Mouse (Mus musculus) liver, embryonic 12.5 days (tissue): ENCODE measurements around the gene Chit1. TPM values are rescaled to one million over a fixed set of nuclear protein-coding genes. Genes with fewer than 3 reads are reported as not detected.

Source experiments
- ATAC-seq: fragments of 200-750 bp; cut with Nextera tagmentation; 2 replicates; pipeline ENCODE4 v1.8.0; 2017; ENCODE audit warnings: moderate number of reproducible peaks, mild to moderate bottlenecking, moderate library complexity
- H3K27ac ChIP-seq: fragments of 300-500 bp; sonication (generic); 2 replicates; pipeline ENCODE4 v1.5.1; 2016; ENCODE audit warnings: mild to moderate bottlenecking
- H3K27me3 ChIP-seq: fragments of 300-500 bp; sonication (generic); replicated peaks from 2 replicates; pipeline ENCODE4 v1.6.1; 2016; ENCODE audit warnings: mild to moderate bottlenecking, moderate library complexity
- H3K36me3 ChIP-seq: fragments of 300-500 bp; sonication (generic); 2 replicates; pipeline ENCODE4 v1.6.1; 2016; ENCODE audit warnings: mild to moderate bottlenecking, moderate library complexity
- H3K4me1 ChIP-seq: fragments of 300-500 bp; sonication (generic); 2 replicates; pipeline ENCODE4 v1.6.1; 2016
- H3K4me2 ChIP-seq: fragments of 300-500 bp; sonication (generic); 2 replicates; pipeline ENCODE4 v1.6.1; 2016; ENCODE audit warnings: mild to moderate bottlenecking, moderate library complexity
- H3K4me3 ChIP-seq: fragments of 300-500 bp; sonication (generic); 2 replicates; pipeline ENCODE4 v1.5.1; 2016; ENCODE audit warnings: mild to moderate bottlenecking, moderate library complexity
- H3K9ac ChIP-seq: fragments of 300-500 bp; sonication (generic); 2 replicates; pipeline ENCODE4 v1.6.1; 2016; ENCODE audit warnings: mild to moderate bottlenecking, moderate library complexity
- H3K9me3 ChIP-seq: fragments of 300-500 bp; sonication (generic); replicated peaks from 2 replicates; pipeline ENCODE4 v1.6.1; 2016; ENCODE audit warnings: mild to moderate bottlenecking, moderate library complexity
- WGBS: fragments of 180-500 bp; shearing (Covaris S2); methylation state at CpG from one replicate; pipeline ENCODE4 v1.1.7; 2016; ENCODE audit not compliant: insufficient replicate concordance; 5-methylcytosine and 5-hydroxymethylcytosine counted together
- polyA plus RNA-seq: library from polyadenylated mRNA; unstranded; fragments of >200 nt; fragmentation: Nextera tagmentation; extraction: Ambion mirVana; gene quantifications from 2 replicates; pipeline ENCODE4 v1.2.1, GENCODE M21; 2016

The Chit1 gene
- polyA plus RNA-seq, 1 experiment from 2014 or later: 0.07 TPM

DNA sequence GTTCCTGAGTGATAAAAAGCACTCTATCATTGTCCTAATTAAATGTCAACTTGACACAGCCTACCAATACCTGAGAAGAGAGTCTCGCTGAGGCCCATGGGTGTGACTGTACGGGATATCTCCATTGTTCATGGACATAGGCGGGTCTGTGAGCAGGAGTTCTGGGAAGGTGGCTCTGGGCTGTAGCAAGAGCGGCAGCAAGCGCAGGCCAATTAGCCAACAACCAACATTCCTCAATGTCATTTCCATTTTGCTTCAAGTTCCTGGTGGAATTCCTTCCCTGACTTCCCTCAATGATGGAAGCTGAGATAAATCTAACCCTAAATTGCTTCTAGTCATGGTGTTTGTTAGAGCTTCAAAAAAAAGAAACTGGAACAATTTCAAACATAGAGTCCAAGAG lies 66.9 kb downstream of the Chit1 start:
- Histone ChIP-seq H3K27me3 (peaks cover 18% of the 10 kb centered on the region; the same call in 1 of the 2 replicates), H3K27ac (no peak overlapping the region), H3K4me2 (no peak overlapping the region), H3K9me3 (no peaks in the 10 kb centered on the region), H3K4me1 (peaks cover 8% of the 10 kb centered on the region), H3K4me3 (no peak overlapping the region), H3K9ac (no peak overlapping the region), H3K36me3 (no peaks in the 10 kb centered on the region)
- WGBS: 74% methylated on average over 5 of the region's 5 CpGs
- no peak for ATAC-seq

DNA sequence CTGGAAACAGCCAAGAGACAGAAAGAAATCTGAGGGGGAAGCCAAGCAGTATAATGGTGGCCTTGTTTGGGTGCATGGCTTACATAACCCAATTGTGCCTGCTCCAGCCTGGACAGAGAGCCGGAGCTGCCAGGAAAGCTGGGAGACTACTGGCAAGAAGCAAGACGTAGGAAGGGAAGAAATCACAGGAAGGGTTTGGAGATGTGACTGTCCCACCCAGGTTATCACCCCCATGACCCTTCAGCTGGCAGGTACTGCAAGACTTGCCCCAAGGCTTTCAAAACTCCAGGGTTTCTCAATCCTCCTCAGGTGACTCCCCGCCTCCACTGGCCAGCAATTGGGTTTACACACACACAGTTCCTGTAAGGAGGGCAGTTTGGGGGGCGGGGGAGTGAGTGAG lies 71.0 kb downstream of the Chit1 start, which contains the start of gene Chil1:
Chil1 (plus strand) TSS at position 152 of the 400 bp plus-strand sequence.
- WGBS: 59% methylated on average over 4 of the region's 4 CpGs
- H3K36me3 ChIP-seq: no peaks in the 10 kb centered on the region
- peaks cover 31% of the 10 kb centered on the region; the same call in 1 of the 2 replicates for H3K27me3 ChIP-seq
- H3K9me3 ChIP-seq: no peaks in the 10 kb centered on the region
- H3K4me3 ChIP-seq: no peak within 1 kb of the TSS
- H3K9ac ChIP-seq: no peak within 1 kb of the TSS
- H3K27ac ChIP-seq: no peak within 1 kb of the TSS
- no peak within 1 kb of the TSS for H3K4me2 ChIP-seq
- peaks cover 8% of the 10 kb centered on the region for H3K4me1 ChIP-seq
- no peak for ATAC-seq

DNA sequence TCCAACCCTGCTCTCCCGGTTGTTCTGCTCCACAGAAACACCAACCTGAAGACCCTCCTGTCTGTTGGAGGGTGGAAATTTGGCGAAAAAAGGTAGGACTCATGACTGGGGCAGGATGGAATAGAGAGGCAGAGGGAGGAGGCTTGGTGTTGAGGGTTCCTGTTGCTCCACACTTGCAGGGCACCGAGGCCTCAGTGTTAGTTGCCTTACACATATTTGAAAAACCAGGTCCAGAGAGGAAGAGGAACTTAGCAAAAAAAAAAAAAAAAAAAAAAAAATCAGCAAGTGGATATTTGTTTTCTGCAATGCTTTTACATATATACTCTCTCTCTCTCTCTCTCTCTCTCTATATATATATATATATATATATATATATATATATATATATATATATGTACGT lies 73.0 kb downstream of the Chit1 start:
- H3K9me3 ChIP-seq: no peaks in the 10 kb centered on the region
- peaks cover 50% of the 10 kb centered on the region for H3K27me3 ChIP-seq
- H3K4me1 ChIP-seq: peaks cover 5% of the 10 kb centered on the region
- H3K4me2 ChIP-seq: no peak overlapping the region
- H3K36me3 ChIP-seq: no peaks in the 10 kb centered on the region
- H3K27ac ChIP-seq: no peak overlapping the region
- 64% methylated on average over 4 of the region's 4 CpGs for WGBS
- ATAC-seq: no peak
- no peak overlapping the region for H3K9ac ChIP-seq
- H3K4me3 ChIP-seq: no peak overlapping the region

- 0 out of 2 replicates have a peak, but pooled peaks cover 9% of the 10 kb centered on the region for H3K4me1 ChIP-seq
- H3K27me3 ChIP-seq: peaks cover 67% of the 10 kb centered on the region
- WGBS: 73% methylated on average over 5 of the region's 5 CpGs
- H3K9ac ChIP-seq: no peak overlapping the region
- ATAC-seq: no peak
- no peak overlapping the region for H3K4me2 ChIP-seq
- H3K4me3 ChIP-seq: no peak overlapping the region
- H3K36me3 ChIP-seq: no peaks in the 10 kb centered on the region
- H3K9me3 ChIP-seq: no peaks in the 10 kb centered on the region
- H3K27ac ChIP-seq: no peak overlapping the region
Measured at GRCm38 (mm10) chr1:134188217-134188616, 77.2 kb downstream of the Chit1 start.

DNA sequence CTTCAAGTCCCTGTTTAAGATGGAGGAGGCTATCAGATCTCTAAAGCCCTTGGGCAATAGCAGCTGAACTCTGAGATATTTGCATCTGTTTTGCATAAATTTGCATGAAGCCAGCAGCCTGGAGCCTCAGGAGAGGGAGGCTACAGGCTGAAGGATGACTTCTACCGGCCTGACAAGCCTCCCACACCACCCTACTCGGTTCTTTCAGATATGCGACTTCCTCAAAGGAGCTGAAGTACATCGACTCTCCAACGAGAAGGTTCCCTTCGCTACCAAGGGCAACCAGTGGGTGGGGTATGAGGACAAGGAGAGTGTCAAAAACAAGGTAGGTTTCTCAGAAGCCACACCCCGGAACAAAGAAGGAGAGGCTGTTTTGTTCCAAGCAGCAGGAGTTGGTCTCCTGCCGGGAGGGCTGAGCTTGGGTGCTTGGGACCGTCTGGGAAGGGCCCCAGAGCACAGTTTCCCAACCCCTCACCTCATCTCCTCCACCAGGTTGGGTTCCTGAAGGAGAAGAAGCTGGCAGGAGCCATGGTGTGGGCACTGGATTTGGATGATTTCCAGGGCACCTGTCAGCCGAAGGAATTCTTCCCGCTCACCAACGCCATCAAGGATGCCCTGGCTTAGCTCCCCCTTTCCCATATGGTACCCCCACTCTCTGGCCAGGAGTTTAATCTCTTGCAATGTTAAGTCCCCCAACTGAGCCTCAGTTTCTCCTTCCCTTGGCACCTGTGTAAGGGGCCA lies 78.1 kb downstream of the Chit1 start:
- WGBS: 17% methylated on average over 12 of the region's 12 CpGs

DNA sequence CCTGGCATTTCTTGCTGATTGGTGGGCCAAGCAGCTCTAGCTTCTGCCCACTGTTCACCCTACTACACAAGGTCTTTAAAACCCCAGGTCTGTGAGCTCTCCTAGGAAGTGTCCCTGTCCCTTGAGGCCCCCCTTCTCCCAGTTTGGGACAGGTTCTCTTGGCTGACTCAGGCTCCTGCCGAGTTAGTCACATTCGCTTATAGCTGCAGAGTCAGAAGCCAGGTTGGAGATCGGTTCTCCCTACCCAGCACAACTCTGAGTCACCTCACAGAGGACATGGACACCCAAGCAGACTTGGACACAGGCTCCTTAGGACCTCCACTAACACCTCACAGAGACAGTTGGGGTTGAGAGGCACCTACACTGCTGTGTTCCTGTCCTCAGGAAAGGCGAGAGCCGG lies 80.2 kb downstream of the Chit1 start:
- Histone ChIP-seq H3K36me3 (no peaks in the 10 kb centered on the region), H3K9me3 (no peaks in the 10 kb centered on the region), H3K9ac (no peak overlapping the region), H3K27ac (no peak overlapping the region), H3K4me1 (peaks cover 25% of the 10 kb centered on the region), H3K27me3 (peaks cover 68% of the 10 kb centered on the region), H3K4me2 (no peak overlapping the region), H3K4me3 (no peak overlapping the region)
- 66% methylated on average over 5 of the region's 5 CpGs for WGBS
- ATAC-seq: no peak

More for the DNA sequence above, 78.1 kb downstream of the Chit1 start:
- Histone ChIP-seq H3K27me3 (peaks cover 68% of the 10 kb centered on the region), H3K9me3 (no peaks in the 10 kb centered on the region), H3K9ac (no peak overlapping the region), H3K36me3 (no peaks in the 10 kb centered on the region), H3K4me1 (0 out of 2 replicates have a peak, but pooled peaks cover 9% of the 10 kb centered on the region), H3K4me3 (no peak overlapping the region), H3K4me2 (no peak overlapping the region), H3K27ac (no peak overlapping the region)
- ATAC-seq: no peak

DNA sequence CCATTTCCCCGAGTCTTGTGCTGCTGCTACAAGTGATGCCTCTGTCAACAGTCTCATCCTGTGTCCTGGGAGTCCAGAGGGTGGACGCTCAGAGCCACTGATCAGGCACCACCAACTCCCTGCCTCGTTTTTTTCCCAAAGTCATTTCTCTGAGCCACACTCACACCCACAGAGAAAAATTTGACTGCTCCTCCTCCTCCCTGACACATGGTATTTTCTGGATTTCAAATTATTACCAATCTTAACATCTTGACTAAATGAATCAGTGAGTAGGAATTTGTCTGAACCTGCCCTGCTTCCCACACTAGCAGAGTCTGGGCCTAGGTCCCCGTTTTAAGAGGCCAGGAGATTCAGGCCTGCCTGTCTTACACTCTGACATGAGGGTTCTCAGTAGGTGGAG lies 81.0 kb downstream of the Chit1 start:
- Histone ChIP-seq H3K36me3 (no peaks in the 10 kb centered on the region), H3K27ac (no peak overlapping the region), H3K9me3 (no peaks in the 10 kb centered on the region), H3K4me3 (no peak overlapping the region), H3K9ac (no peak overlapping the region), H3K4me1 (peaks cover 27% of the 10 kb centered on the region), H3K4me2 (no peak overlapping the region), H3K27me3 (peaks cover 77% of the 10 kb centered on the region)
- WGBS: 41% methylated on average over 4 of the region's 4 CpGs
- ATAC-seq: no peak

- Histone ChIP-seq H3K4me3 (no peak within 1 kb of the TSS), H3K4me2 (no peak within 1 kb of the TSS), H3K9me3 (no peaks in the 10 kb centered on the region), H3K27ac (no peak within 1 kb of the TSS), H3K36me3 (no peaks in the 10 kb centered on the region), H3K4me1 (peaks cover 27% of the 10 kb centered on the region), H3K9ac (no peak within 1 kb of the TSS), H3K27me3 (peaks cover 77% of the 10 kb centered on the region)
- WGBS: 41% methylated on average over 1 of the region's 1 CpGs
- ATAC-seq: no peak
Measured at GRCm38 (mm10) chr1:134193126-134193525, 82.1 kb downstream of the Chit1 start, which contains the start of gene Mybph. TSS of gene Mybph (plus strand) at chr1:134193448.

DNA sequence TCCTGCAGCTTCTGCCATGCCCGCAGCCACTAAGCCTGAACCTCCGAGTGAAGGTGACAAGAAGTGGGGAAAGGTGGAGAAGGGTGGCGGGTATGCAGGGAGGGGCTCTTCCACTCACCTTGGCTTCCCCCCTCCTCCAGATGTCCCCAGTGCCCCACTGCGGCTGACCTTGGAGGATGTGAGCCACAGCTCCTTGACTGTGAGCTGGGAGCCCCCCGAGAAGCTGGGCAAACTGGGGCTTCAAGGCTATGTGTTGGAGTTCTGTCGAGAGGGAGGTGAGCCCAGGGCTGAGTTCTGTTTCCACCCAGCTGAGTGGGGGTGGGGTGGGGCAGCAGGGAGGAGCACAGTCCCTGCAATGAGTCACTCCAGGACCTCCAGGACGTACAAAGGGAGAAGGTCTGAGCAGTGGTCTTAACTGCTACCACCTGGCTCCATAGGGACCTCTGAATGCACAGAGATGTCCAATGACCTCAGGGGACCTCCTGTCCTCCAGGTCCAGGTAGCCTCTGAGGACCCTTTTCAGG lies 82.7 kb downstream of the Chit1 start:
- H3K27ac ChIP-seq: no peak overlapping the region
- WGBS: 50% methylated on average over 7 of the region's 7 CpGs
- peaks cover 26% of the 10 kb centered on the region for H3K4me1 ChIP-seq
- ATAC-seq: no peak
- peaks cover 71% of the 10 kb centered on the region for H3K27me3 ChIP-seq
- H3K4me3 ChIP-seq: no peak overlapping the region
- H3K9me3 ChIP-seq: no peaks in the 10 kb centered on the region
- H3K36me3 ChIP-seq: no peaks in the 10 kb centered on the region
- no peak overlapping the region for H3K4me2 ChIP-seq
- H3K9ac ChIP-seq: no peak overlapping the region

- no peak overlapping the region for H3K4me2 ChIP-seq
- H3K9ac ChIP-seq: no peak overlapping the region
- no peaks in the 10 kb centered on the region for H3K9me3 ChIP-seq
- ATAC-seq: no peak
- 63% methylated on average over 16 of the region's 16 CpGs for WGBS
- H3K27me3 ChIP-seq: peaks cover 69% of the 10 kb centered on the region
- no peak overlapping the region for H3K27ac ChIP-seq
- H3K4me3 ChIP-seq: no peak overlapping the region
- H3K36me3 ChIP-seq: no peaks in the 10 kb centered on the region
- peaks cover 19% of the 10 kb centered on the region for H3K4me1 ChIP-seq
Measured at GRCm38 (mm10) chr1:134194298-134195022, 83.4 kb downstream of the Chit1 start.

GRCm38 (mm10) chr1:134195117-134195516 lies 84.1 kb downstream of the Chit1 start:
- Histone ChIP-seq H3K9ac (no peak overlapping the region), H3K9me3 (no peaks in the 10 kb centered on the region), H3K4me2 (no peak overlapping the region), H3K4me3 (no peak overlapping the region), H3K27ac (no peak overlapping the region), H3K27me3 (peaks cover 69% of the 10 kb centered on the region), H3K4me1 (peaks cover 18% of the 10 kb centered on the region), H3K36me3 (no peaks in the 10 kb centered on the region)
- 33% methylated on average over 2 of the region's 2 CpGs for WGBS
- ATAC-seq: no peak

DNA sequence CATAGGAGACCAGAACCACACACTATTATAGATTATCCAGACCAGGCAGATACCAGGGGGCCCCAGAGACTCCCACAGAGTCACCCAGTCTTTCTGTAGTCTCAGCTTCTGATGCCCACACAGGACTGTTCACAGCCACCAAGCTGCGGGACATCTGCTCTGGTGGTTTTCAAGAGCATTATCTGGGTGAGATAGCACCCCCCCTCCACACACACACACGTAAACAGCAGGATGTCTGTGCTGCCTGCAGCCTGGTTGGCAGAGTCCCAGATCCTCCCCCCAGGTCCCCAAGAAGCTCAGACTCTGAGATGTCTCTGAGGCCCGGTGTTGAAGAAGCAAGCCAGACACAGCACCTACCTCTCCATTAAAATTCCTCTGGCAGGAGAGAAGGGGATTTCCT lies 84.5 kb downstream of the Chit1 start:
- Histone ChIP-seq H3K4me2 (no peak overlapping the region), H3K27ac (no peak overlapping the region), H3K4me1 (peaks cover 18% of the 10 kb centered on the region), H3K27me3 (peaks cover 66% of the 10 kb centered on the region), H3K9me3 (no peaks in the 10 kb centered on the region), H3K36me3 (no peaks in the 10 kb centered on the region), H3K9ac (no peak overlapping the region), H3K4me3 (no peak overlapping the region)
- 8% methylated on average over 3 of the region's 3 CpGs for WGBS
- ATAC-seq: no peak
